Mouse (Mus musculus): ENCODE measurements around the gene Atf6. TPM values are rescaled to one million over a fixed set of nuclear protein-coding genes. Genes with fewer than 3 reads are reported as not detected.

The Atf6 gene
- total RNA-seq, 2 experiments from 2014 or later = 14.1 to 14.8 TPM

GRCm38 (mm10) chr1:170786570-170787341 lies 80.8 kb downstream of the Atf6 start:
- no peak for DNase-seq
- intact Hi-C loops (cut with DNase I) = no loop called here

DNA sequence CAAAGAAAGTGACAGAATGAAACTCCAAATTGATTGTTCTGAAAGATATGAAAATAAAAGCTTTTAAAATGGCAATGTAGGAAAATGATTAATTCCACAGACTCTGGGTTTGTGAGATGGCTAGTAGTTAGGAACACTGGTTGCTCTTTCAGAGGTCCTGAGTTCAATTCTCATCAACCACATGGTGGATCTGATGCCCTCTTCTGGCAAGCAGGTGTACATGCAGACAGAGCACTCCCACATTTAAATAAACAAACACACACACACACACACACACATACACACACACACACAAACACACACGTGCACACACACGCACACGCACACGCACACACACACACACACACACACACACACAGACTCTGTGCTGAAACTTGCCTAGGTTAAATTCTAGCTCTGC lies 89.9 kb downstream of the Atf6 start:
- DNase-seq = no peak
- intact Hi-C loops (cut with DNase I) = no loop called here

GRCm38 (mm10) chr1:170774431-170774830 lies 93.1 kb downstream of the Atf6 start:
- DNase-seq = no peak
- intact Hi-C loops (cut with DNase I) = no loop called here

DNA sequence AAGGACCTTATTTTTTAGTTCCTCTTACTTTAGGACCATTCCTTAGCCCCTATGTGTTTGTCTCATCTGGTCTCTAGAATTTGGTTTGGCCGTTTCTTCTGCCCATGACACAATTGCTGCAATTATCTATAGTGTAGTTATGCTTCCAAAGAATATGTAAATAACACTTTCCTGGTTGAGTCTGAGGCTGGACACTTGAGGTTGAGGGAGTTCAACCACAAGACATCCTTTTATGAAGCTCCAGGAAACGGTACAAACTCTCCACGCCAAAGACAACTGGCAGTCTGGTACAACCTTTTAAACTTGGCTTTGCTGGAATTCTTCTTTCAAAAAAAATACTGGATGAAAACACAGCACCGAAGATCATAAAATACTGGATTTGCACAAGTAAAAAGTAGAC lies 94.1 kb downstream of the Atf6 start:
- DNase-seq = no peak
- intact Hi-C loops (cut with DNase I) = no loop called here

DNA sequence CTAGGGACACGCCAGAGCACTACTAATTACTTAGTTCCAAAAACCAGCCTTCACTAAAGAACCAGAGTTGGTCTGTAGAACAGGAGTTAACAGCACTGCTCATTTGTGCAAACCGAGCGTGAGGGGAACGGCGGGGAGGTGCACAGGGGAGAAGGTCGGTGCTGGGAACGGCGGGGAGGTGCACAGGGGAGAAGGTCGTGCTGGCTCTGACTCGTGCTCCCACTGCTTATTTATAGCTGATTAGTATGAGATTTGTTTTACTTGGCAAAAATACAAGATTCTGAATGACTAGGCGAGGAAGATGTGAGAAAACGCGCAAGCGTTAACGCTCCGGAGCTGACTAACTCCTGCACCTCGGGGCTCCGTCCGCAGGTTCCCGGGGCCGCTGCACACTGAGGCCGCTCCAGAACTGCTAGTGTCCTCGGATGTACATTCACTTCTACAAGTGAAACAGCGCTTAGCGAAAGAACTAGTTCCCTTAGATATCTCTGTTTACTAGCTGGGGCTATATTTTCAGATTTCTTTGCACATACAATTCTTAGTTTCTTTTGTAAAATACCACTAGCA lies 96.1 kb downstream of the Atf6 start:
- DNase-seq = no peak
- intact Hi-C loops (cut with DNase I) = no loop called here

DNA sequence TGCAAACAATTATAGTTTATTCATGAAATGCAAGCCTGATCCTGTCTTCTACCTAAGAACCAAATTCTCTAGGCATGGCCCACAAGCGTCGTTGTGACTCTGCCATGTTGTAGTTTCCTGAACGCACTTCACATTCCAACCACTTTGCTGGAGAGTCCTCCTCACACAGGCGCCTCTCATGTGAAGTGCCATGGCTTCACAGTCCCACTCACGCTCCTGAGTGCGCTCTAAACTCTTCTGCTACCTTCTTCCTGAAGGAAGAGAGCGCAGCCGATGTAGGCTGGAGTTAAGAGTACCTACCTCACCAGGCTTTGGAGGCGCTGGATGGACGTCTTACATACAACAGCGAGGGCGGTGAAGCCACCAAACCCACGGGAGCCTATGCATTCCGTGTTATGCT lies 96.9 kb downstream of the Atf6 start:
- intact Hi-C loops (cut with DNase I) = no loop called here
- DNase-seq = no peak

DNA sequence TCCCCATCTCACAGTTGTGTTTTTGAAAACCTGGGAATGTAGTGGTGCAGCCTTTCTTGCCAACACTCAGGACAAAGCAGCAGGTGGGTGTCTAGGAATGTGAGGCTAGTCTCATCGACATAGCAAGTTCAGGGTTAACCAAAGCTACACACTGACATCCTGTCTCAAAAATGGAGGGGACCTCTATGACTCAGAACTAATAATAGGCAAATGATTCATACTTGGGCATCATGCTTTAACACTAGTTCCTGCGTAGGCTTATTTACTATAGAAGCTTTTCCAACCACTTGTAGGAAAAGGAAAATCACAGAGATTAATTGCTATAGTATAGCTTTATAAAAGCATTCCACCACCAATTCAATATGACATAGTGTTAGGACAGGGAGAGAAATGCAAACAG lies 100.6 kb downstream of the Atf6 start:
- no peak for DNase-seq
- intact Hi-C loops (cut with DNase I) = no loop called here

DNA sequence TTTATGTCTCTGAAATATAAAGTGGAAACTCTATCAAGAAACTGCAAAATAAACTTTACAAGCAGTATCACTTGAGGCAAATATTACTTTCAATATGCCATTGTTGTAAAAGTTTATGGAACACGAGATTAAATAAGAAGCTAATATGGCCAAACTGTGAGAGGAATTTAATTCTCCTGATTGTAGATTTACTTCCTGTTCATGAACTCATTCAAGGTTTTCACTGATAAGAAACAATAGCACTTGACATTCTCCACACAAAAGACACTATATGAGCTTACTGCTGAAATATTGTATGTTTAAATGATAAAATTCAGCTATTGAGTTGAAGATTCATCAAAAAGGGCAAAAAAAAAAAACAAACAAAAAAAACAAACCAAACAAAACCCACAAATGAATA lies 102.8 kb downstream of the Atf6 start:
- intact Hi-C loops (cut with DNase I) = no loop called here
- no peak for DNase-seq

DNA sequence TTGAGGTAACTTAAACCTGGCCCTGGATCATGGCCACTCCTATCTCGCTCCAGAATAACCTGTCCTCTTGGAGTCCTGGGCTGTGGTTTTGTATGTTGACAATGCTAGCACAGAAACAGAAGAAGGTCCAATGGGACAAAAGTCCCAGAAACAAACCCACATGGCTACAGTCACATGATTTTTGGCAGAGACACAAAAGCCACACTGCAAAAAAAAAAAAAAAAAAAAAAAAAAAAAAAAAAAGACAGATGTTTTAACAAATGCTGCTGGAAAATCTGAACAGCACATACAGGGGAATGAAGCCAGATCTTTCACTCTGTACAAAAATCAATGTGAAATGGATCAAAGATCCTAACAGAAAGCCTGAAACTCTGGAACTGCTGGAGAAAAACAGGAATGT lies 105.9 kb downstream of the Atf6 start:
- intact Hi-C loops (cut with DNase I) = no loop called here
- DNase-seq = no peak

GRCm38 (mm10) chr1:170753597-170753996 lies 114.0 kb downstream of the Atf6 start:
- no peak for DNase-seq
- intact Hi-C loops (cut with DNase I) = no loop called here

- DNase-seq = no peak
- intact Hi-C loops (cut with DNase I) = no loop called here
Measured at GRCm38 (mm10) chr1:170751797-170752196, 115.8 kb downstream of the Atf6 start.

DNA sequence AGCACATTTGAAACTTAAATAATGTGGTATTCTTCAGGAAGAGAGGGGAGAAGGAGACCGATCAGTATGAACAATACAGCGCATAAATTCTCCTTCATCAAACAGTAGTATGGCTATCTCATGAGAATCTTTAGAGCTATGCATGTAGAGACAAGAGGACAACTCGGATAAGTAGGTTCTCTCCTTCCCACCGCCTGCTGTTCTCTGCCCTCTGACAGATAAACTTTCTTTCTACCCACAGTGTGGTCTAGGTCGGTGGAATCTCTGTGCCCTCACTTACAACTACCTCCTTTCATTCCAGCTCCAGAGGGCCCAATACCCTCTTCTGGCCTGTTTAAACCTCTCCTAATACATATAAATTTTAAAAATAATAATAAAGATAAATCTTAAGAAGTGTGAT lies 121.0 kb downstream of the Atf6 start:
- intact Hi-C loops (cut with DNase I) = no loop called here
- no peak for DNase-seq

DNA sequence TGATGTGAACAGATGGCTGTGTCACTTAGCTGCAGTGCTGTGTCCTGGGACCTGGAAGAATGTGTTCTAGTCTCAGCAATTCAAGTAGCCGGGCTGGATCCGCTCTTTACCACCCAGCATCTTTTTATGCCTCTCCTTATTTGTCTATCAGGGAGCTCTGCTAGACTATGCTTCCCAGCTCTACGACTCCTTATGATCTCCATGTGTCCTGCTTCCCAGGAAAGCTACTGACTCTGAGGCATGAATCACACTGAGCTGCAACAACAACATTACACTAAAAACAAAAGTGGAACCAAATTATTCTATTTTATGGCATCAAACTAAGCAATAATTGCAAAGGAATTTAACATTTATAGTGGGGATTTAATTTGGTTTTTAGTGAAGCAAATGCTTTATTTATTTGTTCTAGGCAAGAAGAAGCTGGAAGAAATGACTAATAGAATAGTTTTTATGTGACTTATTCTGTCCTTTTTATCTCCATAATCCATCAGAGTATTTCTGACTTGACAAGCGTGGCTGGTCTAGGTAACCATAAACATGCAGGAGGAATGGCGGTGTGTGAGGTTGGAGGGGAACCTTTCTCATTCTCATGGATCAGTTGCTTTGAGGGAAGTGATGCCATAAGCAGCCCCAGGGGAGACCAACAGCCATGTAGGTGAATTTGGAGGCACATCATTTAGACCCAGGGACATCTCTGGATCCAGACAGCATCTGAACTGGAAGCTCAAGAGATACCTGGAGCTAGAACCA lies 125.9 kb downstream of the Atf6 start:
- DNase-seq = no peak

DNA sequence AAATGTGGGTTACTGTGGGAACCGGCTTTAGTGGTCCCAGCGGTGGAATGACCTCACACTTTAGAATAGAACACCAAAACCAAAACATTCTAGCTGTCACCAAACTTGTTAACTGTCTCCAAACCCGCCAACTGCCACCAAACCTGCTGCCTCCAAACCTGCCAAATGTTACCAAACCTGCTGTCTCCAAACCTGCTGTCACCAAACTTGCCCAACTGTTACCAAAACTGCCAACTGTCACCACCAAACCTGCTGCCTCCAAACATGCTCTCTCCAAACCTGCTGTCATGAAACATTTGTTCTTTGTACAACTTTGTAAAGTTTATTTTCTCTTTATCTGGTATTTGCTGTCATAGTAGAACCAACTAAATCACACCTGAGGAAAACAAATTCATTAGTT lies 132.7 kb downstream of the Atf6 start:
- no peak for DNase-seq
- intact Hi-C loops (cut with DNase I) = no loop called here

More for the DNA sequence above, 125.9 kb downstream of the Atf6 start:
- intact Hi-C loops (cut with DNase I) = no loop called here

- intact Hi-C loops (cut with DNase I) = no loop called here
- DNase-seq = no peak
Measured at GRCm38 (mm10) chr1:170732596-170732890, 135.0 kb downstream of the Atf6 start.

DNA sequence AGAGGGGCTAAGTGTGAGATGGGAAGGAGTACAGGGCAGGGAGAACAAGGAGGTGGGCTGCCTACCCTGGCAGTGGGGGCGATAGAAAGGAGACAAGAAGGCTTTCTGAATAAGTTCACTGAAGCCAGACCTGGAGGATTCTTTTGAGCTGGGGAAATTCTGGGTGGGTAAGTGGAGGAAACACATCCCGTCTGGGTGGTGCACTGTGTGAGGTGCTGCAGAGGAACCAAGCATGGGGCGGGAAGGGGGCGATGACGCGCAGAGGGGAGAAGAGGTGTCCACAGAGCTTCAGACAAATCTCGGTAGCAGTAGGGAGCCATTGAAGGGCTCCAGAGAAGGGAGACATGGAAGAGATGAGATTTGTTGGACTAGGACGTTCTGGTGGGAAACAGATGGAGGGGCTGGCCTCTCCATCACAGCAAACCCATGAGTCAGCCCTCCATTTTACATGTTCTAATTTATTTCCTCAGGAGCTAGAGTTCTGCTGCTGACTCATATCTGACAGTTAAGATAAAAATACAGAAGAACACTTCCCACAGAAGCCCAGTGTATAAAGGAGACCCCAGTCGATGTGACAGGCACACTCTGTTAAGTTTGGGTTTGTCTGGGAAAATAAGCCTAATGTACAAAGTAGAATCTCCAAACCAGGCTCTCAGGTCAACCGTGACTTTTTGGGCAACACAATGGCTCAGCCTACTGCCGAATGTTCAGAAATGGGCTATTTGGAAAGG lies 135.5 kb downstream of the Atf6 start:
- intact Hi-C loops (cut with DNase I) = no loop called here
- DNase-seq = no peak

DNA sequence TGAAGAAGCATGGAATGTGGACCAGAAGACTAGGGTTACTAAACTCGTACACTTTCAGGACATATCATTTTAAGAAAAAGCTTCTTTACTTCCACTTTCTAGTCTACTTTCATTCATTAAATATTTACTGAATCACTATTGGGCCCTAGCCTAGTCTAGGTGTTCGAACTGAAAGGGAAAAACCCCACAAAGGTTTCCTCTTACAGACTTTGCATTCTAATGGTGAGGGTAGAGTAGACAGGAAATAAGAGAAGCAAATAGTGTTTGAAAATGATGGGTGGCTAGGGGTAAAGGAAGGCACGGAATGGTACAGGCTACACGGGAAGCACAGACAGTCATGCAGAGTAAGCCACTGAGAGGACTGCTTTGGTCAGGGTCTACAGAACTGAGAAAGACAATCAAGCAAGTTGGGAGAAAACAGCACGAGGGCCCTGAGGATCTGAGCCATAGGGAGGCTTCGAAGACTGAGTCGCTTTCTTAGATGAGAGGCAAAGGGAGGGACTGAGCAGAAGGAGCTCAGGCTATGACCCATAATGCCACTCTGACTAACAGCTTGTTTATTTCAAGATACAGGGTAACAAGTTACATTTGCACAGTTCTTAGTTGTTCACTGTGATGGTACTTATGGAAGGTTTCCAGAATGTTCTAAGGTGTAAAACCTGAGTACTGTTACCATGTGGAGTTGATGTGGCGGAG lies 138.2 kb downstream of the Atf6 start:
- no peak for DNase-seq
- intact Hi-C loops (cut with DNase I) = no loop called here

DNA sequence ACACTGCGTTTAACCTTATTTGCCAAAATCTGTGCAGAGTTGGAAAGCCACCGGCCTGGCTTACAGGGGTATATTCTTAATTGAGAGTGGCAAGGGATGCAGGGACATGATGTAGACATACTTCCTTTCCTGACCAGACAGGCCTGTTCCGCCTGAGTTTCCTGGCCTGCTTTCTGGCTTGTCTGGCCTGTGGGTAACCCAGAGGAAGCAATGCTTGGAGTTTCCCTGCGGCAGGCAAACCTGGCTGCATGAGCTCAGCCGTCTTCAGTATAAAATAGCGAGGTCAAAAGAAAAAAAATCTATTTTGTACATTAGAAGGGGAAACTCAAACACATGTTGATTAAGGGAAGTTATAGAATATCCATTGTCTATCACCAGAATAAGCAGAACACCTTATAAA lies 139.0 kb downstream of the Atf6 start:
- intact Hi-C loops (cut with DNase I) = no loop called here
- no peak for DNase-seq

GRCm38 (mm10) chr1:170721560-170721959 lies 146.0 kb downstream of the Atf6 start:
- intact Hi-C loops (cut with DNase I) = no loop called here
- no peak for DNase-seq

- no peak for DNase-seq
- intact Hi-C loops (cut with DNase I) = no loop called here
Measured at GRCm38 (mm10) chr1:170718133-170718810, 149.3 kb downstream of the Atf6 start.
